Mouse (Mus musculus) embryonic facial prominence, embryonic 14.5 days (tissue): ENCODE measurements at regions not wholly inside any gene's neighbourhood (a gene's known extent, or its start where the extent isn't known, plus 50 kb on each side); places are given as distances from the start of the nearest gene placed in this dataset.

Source experiments
- ATAC-seq: fragments of 200-750 bp; cut with Nextera tagmentation; 2 replicates; pipeline ENCODE4 v1.8.0; 2017; ENCODE audit warnings: low read depth, moderate number of reproducible peaks, moderate TSS enrichment
- DNase-seq: peaks from one replicate; pipeline ENCODE4 v3.0.0-alpha.2; 2015; ENCODE audit warnings: low spot score
- H3K27ac ChIP-seq: fragments of 300-500 bp; sonication (generic); replicated peaks from 2 replicates; pipeline ENCODE4 v1.5.1; 2014; ENCODE audit warnings: low read depth, mild to moderate bottlenecking, low read length, moderate library complexity
- H3K27me3 ChIP-seq: fragments of 300-500 bp; sonication (generic); replicated peaks from 2 replicates; pipeline ENCODE4 v1.6.1; 2014; ENCODE audit warnings: low read length; ENCODE audit not compliant: control insufficient read depth, insufficient read depth
- H3K36me3 ChIP-seq: fragments of 300-500 bp; sonication (generic); 2 replicates; pipeline ENCODE4 v1.6.1; 2014; ENCODE audit warnings: low read length, mixed read lengths; ENCODE audit not compliant: control insufficient read depth, insufficient read depth
- H3K4me1 ChIP-seq: fragments of 300-500 bp; sonication (generic); 2 replicates; pipeline ENCODE4 v1.6.1; 2014; ENCODE audit warnings: antibody characterized with exemption, low read length; ENCODE audit not compliant: control insufficient read depth, insufficient read depth
- H3K4me2 ChIP-seq: fragments of 300-500 bp; sonication (generic); 2 replicates; pipeline ENCODE4 v1.6.1; 2014; ENCODE audit warnings: low read depth, mild to moderate bottlenecking, low read length, moderate library complexity, mixed read lengths
- H3K4me3 ChIP-seq: fragments of 300-500 bp; sonication (generic); 2 replicates; pipeline ENCODE4 v1.5.1; 2014; ENCODE audit warnings: low read depth, mild to moderate bottlenecking, low read length
- H3K9ac ChIP-seq: fragments of 300-500 bp; sonication (generic); 2 replicates; pipeline ENCODE4 v1.6.1; 2014; ENCODE audit warnings: low read depth, mild to moderate bottlenecking, low read length, moderate library complexity, mixed read lengths
- H3K9me3 ChIP-seq: fragments of 300-500 bp; sonication (generic); 2 replicates; pipeline ENCODE4 v1.6.1; 2016; ENCODE audit warnings: low read length; ENCODE audit not compliant: control insufficient read depth
- WGBS: fragments of 180-500 bp; shearing (Covaris S2); extraction: QIAGEN DNeasy Blood & Tissue Kit; methylation state at CpG from one replicate; pipeline ENCODE4 v1.1.7; 2014; 5-methylcytosine and 5-hydroxymethylcytosine counted together

- Histone ChIP-seq H3K27me3 (no peaks in the 10 kb centered on the region), H3K9ac (no peak overlapping the region), H3K4me2 (no peak overlapping the region), H3K27ac (no peak overlapping the region), H3K36me3 (no peaks in the 10 kb centered on the region), H3K4me3 (no peak overlapping the region), H3K4me1 (no peaks in the 10 kb centered on the region), H3K9me3 (no peaks in the 10 kb centered on the region)
- no peak for ATAC-seq
- no peak for DNase-seq
Measured at GRCm38 (mm10) chr14:9457801-9458495, 791.9 kb upstream of the 4930452B06Rik start.

GRCm38 (mm10) chr14:9455986-9456385, 789.9 kb upstream of the 4930452B06Rik start:
- WGBS = 85% methylated on average over 5 of the region's 5 CpGs
- no peaks in the 10 kb centered on the region for H3K4me1 ChIP-seq
- no peaks in the 10 kb centered on the region for H3K27me3 ChIP-seq
- DNase-seq = no peak
- H3K4me3 ChIP-seq = no peak overlapping the region
- H3K9me3 ChIP-seq = no peaks in the 10 kb centered on the region
- no peaks in the 10 kb centered on the region for H3K36me3 ChIP-seq
- no peak overlapping the region for H3K27ac ChIP-seq
- H3K9ac ChIP-seq = no peak overlapping the region
- no peak overlapping the region for H3K4me2 ChIP-seq
- ATAC-seq = no peak

- Histone ChIP-seq H3K9me3 (no peaks in the 10 kb centered on the region), H3K4me1 (0 out of 2 replicates have a peak, but pooled peaks cover 5% of the 10 kb centered on the region), H3K9ac (no peak overlapping the region), H3K4me3 (no peak overlapping the region), H3K4me2 (no peak overlapping the region), H3K27ac (no peak overlapping the region), H3K27me3 (no peaks in the 10 kb centered on the region), H3K36me3 (no peaks in the 10 kb centered on the region)
- whole genome bisulfite sequencing = 27% methylated on average over 3 of the region's 3 CpGs
- ATAC-seq (no peak), DNase-seq (peak; percentile 87)
Measured at GRCm38 (mm10) chr14:9449942-9450341, 783.9 kb upstream of the 4930452B06Rik start.

GRCm38 (mm10) chr14:9437896-9438295, 771.9 kb upstream of the 4930452B06Rik start:
- ATAC-seq (no peak), DNase-seq (no peak)

GRCm38 (mm10) chr14:9435136-9435535, 769.1 kb upstream of the 4930452B06Rik start:
- no peak overlapping the region for H3K9ac ChIP-seq
- no peaks in the 10 kb centered on the region for H3K36me3 ChIP-seq
- no peak overlapping the region for H3K4me3 ChIP-seq
- H3K4me1 ChIP-seq = no peaks in the 10 kb centered on the region
- no peak for ATAC-seq
- 74% methylated on average over 2 of the region's 2 CpGs for WGBS
- no peak for DNase-seq
- H3K27me3 ChIP-seq = no peaks in the 10 kb centered on the region
- H3K9me3 ChIP-seq = no peaks in the 10 kb centered on the region
- no peak overlapping the region for H3K27ac ChIP-seq
- no peak overlapping the region for H3K4me2 ChIP-seq

More at GRCm38 (mm10) chr14:9437896-9438295, 771.9 kb upstream of the 4930452B06Rik start:
- Histone ChIP-seq H3K4me3 (no peak overlapping the region), H3K36me3 (no peaks in the 10 kb centered on the region), H3K9me3 (no peaks in the 10 kb centered on the region), H3K4me1 (no peaks in the 10 kb centered on the region), H3K4me2 (no peak overlapping the region), H3K9ac (no peak overlapping the region), H3K27me3 (no peaks in the 10 kb centered on the region), H3K27ac (no peak overlapping the region)
- WGBS = 65% methylated on average over 3 of the region's 3 CpGs

- no peaks in the 10 kb centered on the region for H3K36me3 ChIP-seq
- no peaks in the 10 kb centered on the region for H3K4me1 ChIP-seq
- H3K9me3 ChIP-seq = no peaks in the 10 kb centered on the region
- H3K9ac ChIP-seq = no peak overlapping the region
- no peak for ATAC-seq
- no peak overlapping the region for H3K27ac ChIP-seq
- 51% methylated on average over 1 of the region's 1 CpGs for WGBS
- H3K4me2 ChIP-seq = no peak overlapping the region
- no peak for DNase-seq
- H3K27me3 ChIP-seq = no peaks in the 10 kb centered on the region
- H3K4me3 ChIP-seq = no peak overlapping the region
Measured at GRCm38 (mm10) chr14:9433081-9433590, 767.1 kb upstream of the 4930452B06Rik start.

GRCm38 (mm10) chr14:9431798-9432197, 765.8 kb upstream of the 4930452B06Rik start:
- ATAC-seq = peak; percentile 82; the same call in 1 of the 2 replicates
- H3K27me3 ChIP-seq = no peaks in the 10 kb centered on the region
- no peak overlapping the region for H3K27ac ChIP-seq
- 75% methylated on average over 2 of the region's 2 CpGs for WGBS
- H3K4me2 ChIP-seq = no peak overlapping the region
- DNase-seq = peak; percentile 38
- no peaks in the 10 kb centered on the region for H3K36me3 ChIP-seq
- H3K9ac ChIP-seq = no peak overlapping the region
- no peak overlapping the region for H3K4me3 ChIP-seq
- H3K9me3 ChIP-seq = no peaks in the 10 kb centered on the region
- H3K4me1 ChIP-seq = no peaks in the 10 kb centered on the region

- Histone ChIP-seq H3K27me3 (no peaks in the 10 kb centered on the region), H3K9ac (no peak overlapping the region), H3K36me3 (no peaks in the 10 kb centered on the region), H3K4me1 (no peaks in the 10 kb centered on the region), H3K27ac (no peak overlapping the region), H3K4me3 (no peak overlapping the region), H3K9me3 (no peaks in the 10 kb centered on the region), H3K4me2 (no peak overlapping the region)
- WGBS = 47% methylated on average over 4 of the region's 4 CpGs
- ATAC-seq (no peak), DNase-seq (no peak)
Measured at GRCm38 (mm10) chr14:9411822-9412403, 745.9 kb upstream of the 4930452B06Rik start.

- no peaks in the 10 kb centered on the region for H3K9me3 ChIP-seq
- no peak overlapping the region for H3K27ac ChIP-seq
- 85% methylated on average over 7 of the region's 7 CpGs for WGBS
- no peaks in the 10 kb centered on the region for H3K27me3 ChIP-seq
- H3K4me1 ChIP-seq = no peaks in the 10 kb centered on the region
- H3K4me3 ChIP-seq = no peak overlapping the region
- no peak overlapping the region for H3K9ac ChIP-seq
- H3K4me2 ChIP-seq = no peak overlapping the region
- no peaks in the 10 kb centered on the region for H3K36me3 ChIP-seq
- ATAC-seq (no peak), DNase-seq (no peak)
Measured at GRCm38 (mm10) chr14:9403688-9404087, 737.6 kb upstream of the 4930452B06Rik start.
